Mouse (Mus musculus) thymus, adult 2 months (tissue): ENCODE data around the gene Ccnl1.

ENCODE experiments used
- CTCF ChIP-seq: fragments of 200-500 bp; IDR thresholded peaks from 2 replicates; pipeline ENCODE4 v1.5.1; 2012; ENCODE audit warnings: mild to moderate bottlenecking, control low read depth, low read length, moderate library complexity, borderline replicate concordance; ENCODE audit not compliant: control insufficient read depth, poor library complexity, insufficient read depth; ENCODE audit errors: extremely low read depth
- POLR2A ChIP-seq: fragments of 200-500 bp; IDR thresholded peaks from 2 replicates; pipeline ENCODE4 v1.6.1; 2012; ENCODE audit warnings: mild to moderate bottlenecking, low read length, control low read depth, moderate library complexity; ENCODE audit not compliant: control insufficient read depth, poor library complexity, insufficient read depth; ENCODE audit errors: extremely low read depth

GRCm38 (mm10) chr3:65929821-65930633, 28.0 kb downstream of the Ccnl1 start:
- TF ChIP-seq CTCF: peak; percentile 56; the same call in 1 of the 2 replicates
- TF ChIP-seq POLR2A: 0 out of 2 replicates have a peak, but pooled peaks have one; percentile 25
